Mouse (Mus musculus) bone marrow, adult 2 months (tissue): Measurements from ENCODE around the gene Piezo1. TPM values are rescaled to one million over a fixed set of nuclear protein-coding genes. Genes with fewer than 3 reads are reported as not detected.

ENCODE experiments used
- H3K27ac ChIP-seq: fragments of 200-500 bp; 2 replicates; pipeline ENCODE4 v1.5.1; 2012; ENCODE audit warnings: low read depth, mild to moderate bottlenecking, control low read depth, inconsistent platforms, low read length; ENCODE audit not compliant: control insufficient read depth, poor library complexity, insufficient read depth
- H3K4me1 ChIP-seq: fragments of 200-500 bp; 2 replicates; pipeline ENCODE4 v1.6.1; 2011; ENCODE audit warnings: low read length; ENCODE audit not compliant: control insufficient read depth, insufficient read depth
- H3K4me3 ChIP-seq: fragments of 200-500 bp; replicated peaks from 2 replicates; pipeline ENCODE3; 2011; ENCODE audit warnings: mild to moderate bottlenecking, low read depth, low read length, control low read depth; ENCODE audit not compliant: control insufficient read depth
- CTCF ChIP-seq: fragments of 200-500 bp; IDR thresholded peaks from 2 replicates; pipeline ENCODE4 v1.5.1; 2011; ENCODE audit warnings: low read length, control low read depth; ENCODE audit not compliant: control insufficient read depth, insufficient read depth
- POLR2A ChIP-seq: fragments of 200-500 bp; IDR thresholded peaks from 2 replicates; pipeline ENCODE4 v1.6.1; 2011; ENCODE audit warnings: low read depth, mild to moderate bottlenecking, control low read depth, low read length, borderline replicate concordance; ENCODE audit not compliant: control insufficient read depth
- WGBS: fragments of 180-500 bp; shearing (Covaris S2); methylation state at CpG from one replicate; pipeline ENCODE4 v1.1.7; 2018; 5-methylcytosine and 5-hydroxymethylcytosine counted together
- polyA plus RNA-seq: library from polyadenylated mRNA; stranded (reverse); fragments of >200 nt; gene quantifications from 2 replicates; pipeline ENCODE4 v1.2.4, GENCODE M21; 2011; ENCODE audit warnings: low replicate concordance; ENCODE audit not compliant: missing spikeins, insufficient read depth, insufficient read length

Piezo1 gene
- polyA plus RNA-seq, 1 experiment, result 49.3 TPM

DNA sequence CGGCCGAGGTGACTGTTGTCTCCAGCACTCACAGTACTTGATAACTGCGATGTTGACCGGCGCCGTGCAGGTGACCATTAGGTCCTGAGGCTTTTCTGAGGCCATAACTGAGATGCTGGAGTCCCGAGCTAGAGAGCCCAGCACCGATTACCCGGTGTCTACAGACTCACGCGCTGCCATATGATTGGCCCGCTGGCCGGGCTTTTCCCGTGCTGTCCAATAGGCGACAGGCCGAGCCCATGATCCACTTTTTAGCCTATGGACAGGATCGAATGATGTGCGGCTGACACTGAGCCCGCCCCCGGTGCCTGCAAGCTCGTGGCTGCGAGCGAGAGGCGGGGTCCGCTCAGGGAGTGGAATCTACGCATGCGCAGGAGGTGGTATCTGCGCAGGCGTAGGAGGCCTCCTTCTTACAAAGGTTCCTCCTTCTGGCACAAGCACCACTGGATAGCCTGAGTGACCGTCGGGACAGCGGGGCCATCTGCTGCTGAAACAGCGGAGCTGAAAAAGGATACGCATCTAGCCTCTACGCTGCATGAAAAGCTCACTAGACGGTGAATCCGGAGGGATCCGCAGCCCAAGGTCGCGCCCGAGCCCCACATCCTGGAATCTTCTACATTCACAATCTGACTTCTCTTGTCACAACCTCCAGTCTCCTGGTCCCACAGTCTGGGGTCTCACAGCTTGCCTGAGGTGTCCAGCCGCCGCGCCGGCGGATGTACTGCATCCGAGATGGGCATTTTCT, 107.7 kb downstream of the Piezo1 start, which contains the start of gene Mvd:
TSS of gene Mvd (minus strand) at position 161 of the 745 bp plus-strand sequence.
- H3K27ac ChIP-seq, result peak within 1 kb of the TSS; percentile 55
- H3K4me1 ChIP-seq, result peaks cover 5% of the 10 kb centered on the region; the same call in 1 of the 2 replicates
- WGBS, result under 1% methylated on average over 47 of the region's 47 CpGs
- peak within 1 kb of the TSS; percentile 73 for H3K4me3 ChIP-seq
- TF ChIP-seq CTCF (peak; percentile 75), POLR2A (peak; percentile 75)

DNA sequence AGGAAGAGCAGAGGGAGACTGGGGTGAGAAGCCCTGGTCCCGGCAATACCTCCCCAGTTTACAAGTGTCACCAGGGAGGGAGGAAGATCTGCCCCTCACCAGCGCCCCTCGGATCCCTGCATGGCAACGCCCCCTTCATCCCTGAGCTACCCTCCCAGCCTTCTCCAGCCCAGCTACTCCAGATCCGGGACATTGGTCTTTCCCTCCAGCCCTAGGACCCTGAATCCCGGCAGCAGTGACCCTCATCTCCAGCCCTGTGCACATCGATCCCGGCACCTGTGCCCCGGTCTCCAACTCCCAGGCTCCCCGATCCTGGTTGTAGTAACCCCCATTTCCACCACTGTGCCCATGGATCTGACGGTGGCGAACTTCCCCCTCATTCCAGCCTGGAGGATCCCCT, 108.3 kb downstream of the Piezo1 start:
- peak overlapping the region; percentile 31 for H3K27ac ChIP-seq
- no peak for TF ChIP-seq POLR2A
- TF ChIP-seq CTCF, result no peak
- H3K4me1 ChIP-seq, result peaks cover 5% of the 10 kb centered on the region; the same call in 1 of the 2 replicates
- peak overlapping the region; percentile 73 for H3K4me3 ChIP-seq
- WGBS, result 2% methylated on average over 12 of the region's 12 CpGs

DNA sequence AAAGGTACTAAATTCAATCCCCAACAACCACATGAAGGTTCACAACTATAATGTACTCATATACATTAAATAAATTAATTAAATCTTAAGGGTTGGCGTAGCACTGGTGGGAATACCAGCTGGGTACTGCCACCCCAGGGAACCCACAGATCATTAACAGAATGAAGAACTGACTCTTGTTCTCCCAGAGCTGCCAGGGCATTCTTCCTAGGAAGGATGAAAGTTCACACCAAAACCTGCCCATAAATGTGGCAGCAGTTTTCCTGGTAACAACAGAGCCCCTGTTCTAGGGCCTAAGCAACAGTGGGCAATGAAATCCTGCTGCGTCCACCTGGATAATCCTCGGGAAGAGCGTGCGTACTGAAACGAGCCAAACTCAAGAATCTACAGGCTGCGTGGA, 108.8 kb downstream of the Piezo1 start:
- WGBS, result 61% methylated on average over 7 of the region's 7 CpGs
- TF ChIP-seq POLR2A (no peak), CTCF (no peak)
- no peak overlapping the region for H3K4me3 ChIP-seq
- H3K27ac ChIP-seq, result no peak overlapping the region
- H3K4me1 ChIP-seq, result peaks cover 7% of the 10 kb centered on the region; the same call in 1 of the 2 replicates

DNA sequence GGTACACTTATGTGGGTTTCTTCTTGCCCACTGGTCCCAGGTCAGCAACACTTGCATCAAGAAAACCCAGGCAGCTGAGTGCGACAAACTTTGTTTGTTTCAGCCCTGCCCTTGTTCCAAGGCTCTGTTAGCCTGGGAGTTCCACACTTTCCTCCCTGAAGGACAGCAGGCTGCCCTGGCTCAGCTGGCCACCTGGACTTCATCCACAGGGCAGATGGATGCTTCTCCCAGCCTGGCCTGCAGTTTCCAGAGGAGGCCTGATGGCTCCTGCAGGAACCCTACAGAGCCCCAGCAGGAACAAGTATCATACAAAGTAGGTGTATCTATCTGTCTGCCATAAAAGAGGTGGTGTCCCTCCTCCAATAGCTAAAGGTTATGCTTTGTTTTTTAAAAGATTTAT, 109.8 kb downstream of the Piezo1 start:
- no peak overlapping the region for H3K4me3 ChIP-seq
- 92% methylated on average over 1 of the region's 1 CpGs for WGBS
- no peak overlapping the region for H3K27ac ChIP-seq
- TF ChIP-seq POLR2A (no peak), CTCF (no peak)
- peaks cover 10% of the 10 kb centered on the region; the same call in 1 of the 2 replicates for H3K4me1 ChIP-seq

DNA sequence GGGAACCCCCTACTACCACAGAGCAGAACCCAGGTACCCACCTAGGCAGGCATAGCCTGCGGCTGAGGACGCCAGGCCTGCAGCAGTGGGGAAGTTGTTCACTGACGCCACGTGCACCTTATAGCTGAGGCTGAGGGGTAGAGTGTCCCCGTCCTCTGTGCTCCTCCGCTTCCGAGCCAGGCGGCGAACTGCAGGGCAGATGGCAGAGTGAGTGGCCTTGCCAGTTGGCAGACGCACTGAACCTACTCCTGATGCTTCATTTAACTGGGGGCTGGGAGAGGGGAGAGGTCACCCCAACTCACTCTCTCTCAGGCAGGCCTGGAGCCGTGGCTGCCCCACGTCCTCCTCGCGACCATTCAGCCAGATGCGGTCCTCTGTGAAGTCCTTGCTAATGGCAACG, 111.8 kb downstream of the Piezo1 start:
- peaks cover 11% of the 10 kb centered on the region; the same call in 1 of the 2 replicates for H3K4me1 ChIP-seq
- WGBS, result 86% methylated on average over 16 of the region's 16 CpGs
- H3K4me3 ChIP-seq, result no peak overlapping the region
- no peak overlapping the region for H3K27ac ChIP-seq
- TF ChIP-seq CTCF, result no peak
- TF ChIP-seq POLR2A, result no peak

GRCm38 (mm10) chr8:122437708-122438331, 113.3 kb downstream of the Piezo1 start:
- Histone ChIP-seq H3K27ac (peak overlapping the region; percentile 60), H3K4me3 (peak overlapping the region; percentile 43), H3K4me1 (peaks cover 11% of the 10 kb centered on the region; the same call in 1 of the 2 replicates)
- no peak for TF ChIP-seq POLR2A
- TF ChIP-seq CTCF, result no peak
- 63% methylated on average over 13 of the region's 13 CpGs for WGBS

GRCm38 (mm10) chr8:122436586-122437125, 114.5 kb downstream of the Piezo1 start:
- WGBS, result 68% methylated on average over 20 of the region's 20 CpGs

DNA sequence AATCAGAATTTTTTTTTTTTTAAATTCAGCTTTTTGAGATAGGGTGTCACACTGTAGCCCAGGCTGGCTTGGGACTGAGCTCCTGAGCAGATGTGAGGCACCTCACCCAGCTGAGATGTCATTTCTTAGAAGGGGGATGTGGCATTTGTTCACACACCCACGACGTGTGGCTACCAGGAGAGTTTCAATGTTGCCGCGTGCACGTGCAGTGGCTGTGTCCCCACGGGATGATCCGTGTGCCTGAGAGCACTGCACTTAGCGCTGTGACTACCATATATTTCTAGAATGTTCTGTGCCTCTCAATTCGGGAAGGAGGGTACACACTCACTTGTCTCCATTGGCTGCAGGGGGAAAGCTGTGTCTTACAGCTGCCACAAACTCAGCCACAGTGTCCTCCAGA, 115.0 kb downstream of the Piezo1 start:
- H3K4me1 ChIP-seq, result peaks cover 11% of the 10 kb centered on the region; the same call in 1 of the 2 replicates
- TF ChIP-seq CTCF (no peak), POLR2A (no peak)
- WGBS, result 77% methylated on average over 9 of the region's 9 CpGs
- no peak overlapping the region for H3K27ac ChIP-seq
- H3K4me3 ChIP-seq, result no peak overlapping the region

More at GRCm38 (mm10) chr8:122436586-122437125, 114.5 kb downstream of the Piezo1 start:
- Histone ChIP-seq H3K27ac (no peak overlapping the region), H3K4me3 (peak overlapping the region; percentile 17), H3K4me1 (peaks cover 11% of the 10 kb centered on the region; the same call in 1 of the 2 replicates)
- no peak for TF ChIP-seq CTCF
- no peak for TF ChIP-seq POLR2A
